8 mouse cellular contexts compared by ENCODE assay signal in the genomic region with DNA sequence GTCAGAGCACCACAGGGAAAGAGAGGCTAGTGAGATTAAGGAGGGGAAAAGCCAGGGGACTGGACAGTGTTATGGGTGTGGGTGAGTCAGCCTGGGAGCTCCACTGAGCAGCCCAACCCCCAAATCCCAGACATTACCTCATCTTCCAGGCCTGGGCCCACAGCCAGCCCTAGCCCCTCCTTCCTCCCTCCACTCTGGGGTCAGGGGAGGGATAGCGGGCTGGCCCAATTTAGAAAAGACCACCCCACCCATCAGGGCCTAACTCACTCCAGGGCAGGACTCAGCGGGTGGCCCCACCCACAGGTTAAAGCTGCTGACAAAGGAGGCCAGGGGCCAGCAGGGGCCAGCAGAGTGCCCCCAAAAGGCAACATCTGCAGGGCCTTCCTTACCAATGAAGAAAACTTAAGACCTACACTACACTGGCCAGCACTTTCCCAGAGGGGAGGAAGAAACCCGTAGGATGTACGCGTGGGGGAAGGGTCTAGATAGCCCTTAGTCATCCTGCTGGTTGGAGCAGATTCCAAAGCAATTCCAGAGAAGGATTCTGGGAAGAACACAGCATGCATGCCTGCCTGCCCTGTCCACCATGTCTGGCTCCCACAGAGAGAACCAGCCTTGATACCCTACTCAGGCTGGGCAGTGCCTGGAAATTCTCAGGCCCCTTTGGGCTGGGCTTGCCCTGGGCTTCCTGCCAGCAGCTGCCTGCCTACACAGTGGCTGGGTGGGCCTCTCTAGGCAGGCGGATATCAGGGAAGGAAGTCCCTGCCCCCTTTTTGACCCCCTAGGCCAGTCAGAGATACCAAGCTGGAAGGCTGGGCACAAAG. TPM values are rescaled to one million over a fixed set of nuclear protein-coding genes. Genes with fewer than 3 reads are reported as not detected.
DNase-seq lines count a peak whose midpoint lies in the region; ATAC-seq and TF ChIP-seq lines count a peak whose summit lies in the region.

No protein-coding gene starts in this region.

- H3K9me3 ChIP-seq in intestine, postnatal 0 days (ENCODE audit: control insufficient read depth): no peaks in the 10 kb centered on the region

- H3K27ac ChIP-seq in cortical plate, adult 2 months (ENCODE audit: insufficient read depth, low read length): peak overlapping the region; percentile 9; the same call in 1 of the 2 replicates
- peak overlapping the region; percentile 80 for H3K27ac ChIP-seq in intestine, postnatal 0 days (ENCODE audit: low read depth, low read length)

- no peak for TF ChIP-seq CTCF in cortical plate, adult 2 months (IDR thresholded peaks at IDR 0.05; ENCODE audit: extremely low read depth, insufficient read depth, low read length)
- peak; percentile 60 for TF ChIP-seq CTCF in intestine, postnatal 0 days (IDR thresholded peaks at IDR 0.05; ENCODE audit: low read depth)
- no peak for TF ChIP-seq CTCF in lung, adult 2 months (IDR thresholded peaks at IDR 0.05; ENCODE audit: insufficient read depth, low read length)

- TF ChIP-seq POLR2A in cortical plate, adult 2 months (IDR thresholded peaks at IDR 0.05; ENCODE audit: extremely low read depth, insufficient read depth, low read length): no peak
- TF ChIP-seq POLR2A in lung, adult 2 months (IDR thresholded peaks at IDR 0.05; ENCODE audit: borderline replicate concordance, extremely low read depth, low read depth, low read length): no peak

- H3K4me1 ChIP-seq in cortical plate, adult 2 months (ENCODE audit: control insufficient read depth, insufficient read depth, low read length): peaks cover 5% of the 10 kb centered on the region
- H3K4me1 ChIP-seq in intestine, postnatal 0 days (replicated peaks; ENCODE audit: control insufficient read depth, insufficient read depth, low read length): peaks cover 7% of the 10 kb centered on the region
- H3K4me1 ChIP-seq in lung, adult 2 months (ENCODE audit: control insufficient read depth, insufficient read depth, low read length): peaks cover 13% of the 10 kb centered on the region

- H3K4me2 ChIP-seq in intestine, postnatal 0 days (replicated peaks; ENCODE audit: low read depth): peak overlapping the region; percentile 95

- peaks cover 43% of the 10 kb centered on the region for H3K36me3 ChIP-seq in intestine, postnatal 0 days (ENCODE audit: control insufficient read depth, insufficient read depth)

- no peaks in the 10 kb centered on the region for H3K27me3 ChIP-seq in intestine, postnatal 0 days (replicated peaks; ENCODE audit: control insufficient read depth, insufficient read depth, low read length)

- peak; percentile 36 for ATAC-seq in granulocyte monocyte progenitor cell, adult 5-6 weeks (replicated peaks; ENCODE audit: poor library complexity, severe bottlenecking)
- peak; percentile 48 for ATAC-seq in intestine, postnatal 0 days

- peak; percentile 96 for DNase-seq in NIH3T3 (ENCODE audit: low read depth)
- DNase-seq in lung, adult 2 months: peak; percentile 68
- DNase-seq in ovary, postnatal 10 days (ENCODE audit: low spot score): peak; percentile 62
- DNase-seq in cerebellum, postnatal 25 days: no peak
- DNase-seq in cerebellum, adult 11-12 months: no peak

- H3K4me3 ChIP-seq in cortical plate, adult 2 months (ENCODE audit: insufficient read depth, low read length): no peak overlapping the region; the same call in 1 of the 2 replicates
- H3K4me3 ChIP-seq in intestine, postnatal 0 days (ENCODE audit: low read depth, low read length): peak overlapping the region; percentile 85; the same call in 1 of the 2 replicates
- no peak overlapping the region for H3K4me3 ChIP-seq in lung, adult 2 months (replicated peaks; ENCODE audit: extremely low read depth, low read depth, low read length)

- WGBS in intestine, postnatal 0 days: 21% methylated on average over 6 of the region's 6 CpGs
- WGBS in lung, adult 2 months: 28% methylated on average over 6 of the region's 6 CpGs

- no peak overlapping the region; the same call in 1 of the 2 replicates for H3K9ac ChIP-seq in intestine, postnatal 0 days (ENCODE audit: low read depth, low read length)

RNA-seq across cellular contexts. Expression of a gene that starts 2.6 kb away (rescaled TPM):
- 168 and 171 TPM in 2 replicates for polyA plus RNA-seq in cortical plate, adult 2 months (2012; rRNA removed)
- 10.2 and 23.3 TPM in 2 replicates for total RNA-seq in granulocyte monocyte progenitor cell, adult 5-6 weeks (2014; fragmentation: Nextera tagmentation)
- 4.1 and 5.7 TPM in 2 replicates for total RNA-seq in granulocyte monocyte progenitor cell, adult 5-6 weeks (2017)
- polyA plus RNA-seq in intestine, postnatal 0 days (2015; fragmentation: Nextera tagmentation; extraction: Ambion mirVana): 131 and 142 TPM in 2 replicates
- polyA plus RNA-seq in lung, adult 2 months (2012; rRNA removed): 72.1 and 80.5 TPM in 2 replicates

RNA-seq across cellular contexts. Expression of a gene that starts 18.2 kb away (rescaled TPM):
- polyA plus RNA-seq in cortical plate, adult 2 months (2012; rRNA removed): 15.6 and 16.8 TPM in 2 replicates
- 26.2 and 59.4 TPM in 2 replicates for total RNA-seq in granulocyte monocyte progenitor cell, adult 5-6 weeks (2014; fragmentation: Nextera tagmentation)
- total RNA-seq in granulocyte monocyte progenitor cell, adult 5-6 weeks (2017): 32.7 and 40.6 TPM in 2 replicates
- 1.5 and 1.6 TPM in 2 replicates for polyA plus RNA-seq in intestine, postnatal 0 days (2015; fragmentation: Nextera tagmentation; extraction: Ambion mirVana)
- 39.8 TPM in 2 replicates for polyA plus RNA-seq in lung, adult 2 months (2012; rRNA removed)

RNA-seq across cellular contexts. Expression of a gene that starts 23.0 kb away (rescaled TPM):
- 336 and 368 TPM in 2 replicates for polyA plus RNA-seq in cortical plate, adult 2 months (2012; rRNA removed)
- 0.19 and 1.4 TPM in 2 replicates for total RNA-seq in granulocyte monocyte progenitor cell, adult 5-6 weeks (2014; fragmentation: Nextera tagmentation)
- 1.6 and 1.9 TPM in 2 replicates for total RNA-seq in granulocyte monocyte progenitor cell, adult 5-6 weeks (2017)
- 31.3 and 34.8 TPM in 2 replicates for polyA plus RNA-seq in intestine, postnatal 0 days (2015; fragmentation: Nextera tagmentation; extraction: Ambion mirVana)
- polyA plus RNA-seq in lung, adult 2 months (2012; rRNA removed): 20.6 and 21.6 TPM in 2 replicates

RNA-seq across cellular contexts. Expression of a gene that starts 25.6 kb away (rescaled TPM):
- 81.1 and 87.4 TPM in 2 replicates for polyA plus RNA-seq in cortical plate, adult 2 months (2012; rRNA removed)
- total RNA-seq in granulocyte monocyte progenitor cell, adult 5-6 weeks (2014; fragmentation: Nextera tagmentation): 54.4 and 69.5 TPM in 2 replicates
- 73.7 and 81.8 TPM in 2 replicates for total RNA-seq in granulocyte monocyte progenitor cell, adult 5-6 weeks (2017)
- polyA plus RNA-seq in intestine, postnatal 0 days (2015; fragmentation: Nextera tagmentation; extraction: Ambion mirVana): 23.2 and 25.8 TPM in 2 replicates
- polyA plus RNA-seq in lung, adult 2 months (2012; rRNA removed): 58.0 and 61.1 TPM in 2 replicates

RNA-seq across cellular contexts. Expression of a gene that starts 46.8 kb away (rescaled TPM):
- polyA plus RNA-seq in cortical plate, adult 2 months (2012; rRNA removed): 68.1 and 73.5 TPM in 2 replicates
- 1.9 TPM in 1 of 2 replicates, not detected in the other for total RNA-seq in granulocyte monocyte progenitor cell, adult 5-6 weeks (2014; fragmentation: Nextera tagmentation)
- total RNA-seq in granulocyte monocyte progenitor cell, adult 5-6 weeks (2017): 1.6 TPM in 1 of 2 replicates, not detected in the other
- polyA plus RNA-seq in intestine, postnatal 0 days (2015; fragmentation: Nextera tagmentation; extraction: Ambion mirVana): 0.14 and 0.27 TPM in 2 replicates
- polyA plus RNA-seq in lung, adult 2 months (2012; rRNA removed): 5.6 and 9.6 TPM in 2 replicates

Comparison
In these comparisons a context has a peak if more than half of its experiments do, and no peak if none do; other contexts are left out.
1. DNase-seq: peak in NIH3T3 (single experiment), lung, adult 2 months (single experiment) and ovary, postnatal 10 days (single experiment); none in cerebellum, postnatal 25 days (0 of 2) and cerebellum, adult 11-12 months (single experiment).